8 mouse cellular contexts compared by ENCODE assay signal in genomic region chr5:38260107-38260682, GRCm38 (mm10). TPM values are rescaled to one million over a fixed set of nuclear protein-coding genes. Genes with fewer than 3 reads are reported as not detected.
DNase-seq lines count a peak whose midpoint lies in the region; ATAC-seq and TF ChIP-seq lines count a peak whose summit lies in the region.

Gene Tmem128, plus strand, starts transcription at chr5:38260185.

- peak within 1 kb of the TSS; percentile 97 for H3K4me3 ChIP-seq in hindbrain, postnatal 0 days (ENCODE audit: low read length)
- H3K4me3 ChIP-seq in left cerebral cortex, adult 2 months, result peak within 1 kb of the TSS; percentile 89

- ATAC-seq in common myeloid progenitor, adult 5-6 weeks (replicated peaks; ENCODE audit: low read depth, poor library complexity, severe bottlenecking), result peak; percentile 79
- peak; percentile 84 for ATAC-seq in hindbrain, postnatal 0 days
- ATAC-seq in megakaryocyte, adult 5-6 weeks (ENCODE audit: poor library complexity, severe bottlenecking), result peak; percentile 95

- DNase-seq in adipocyte (ENCODE audit: low spot score), result peak; percentile 83
- DNase-seq in gastrocnemius, adult 8-10 months (ENCODE audit: low spot score in 2 of 2), result peak; percentile 30 to 32
- peak; percentile 83 for DNase-seq in hindbrain, postnatal 0 days (ENCODE audit: low spot score)
- DNase-seq in left cerebral cortex, adult 2 months (ENCODE audit: extremely low spot score in 1 of 2, low spot score in 2 of 2), result peak; percentile 73 to 74
- DNase-seq in right cerebral cortex, postnatal 10 days (ENCODE audit: low spot score in 2 of 2), result peak; percentile 72 to 74
- peak; percentile 48 to 49 for DNase-seq in urinary bladder, postnatal 36 days (ENCODE audit: low spot score in 2 of 2)

- under 1% methylated on average over 40 of the region's 40 CpGs for WGBS in hindbrain, postnatal 0 days

- 0 out of 2 replicates have a peak, but pooled peaks cover 7% of the 10 kb centered on the region for H3K4me1 ChIP-seq in hindbrain, postnatal 0 days (ENCODE audit: insufficient read depth, low read length)

- no peaks in the 10 kb centered on the region for H3K27me3 ChIP-seq in hindbrain, postnatal 0 days (ENCODE audit: insufficient read depth, low read length)

- no peaks in the 10 kb centered on the region for H3K9me3 ChIP-seq in hindbrain, postnatal 0 days (ENCODE audit: low read length)

- peak within 1 kb of the TSS; percentile 61 for H3K4me2 ChIP-seq in hindbrain, postnatal 0 days (ENCODE audit: low read depth, low read length)

- H3K36me3 ChIP-seq in hindbrain, postnatal 0 days (ENCODE audit: insufficient read depth, low read length), result peaks cover 17% of the 10 kb centered on the region

- peak within 1 kb of the TSS; percentile 81 for H3K27ac ChIP-seq in hindbrain, postnatal 0 days
- H3K27ac ChIP-seq in left cerebral cortex, adult 2 months, result peak within 1 kb of the TSS; percentile 95

- no peak for TF ChIP-seq CTCF in hindbrain, postnatal 0 days (IDR thresholded peaks at IDR 0.05; ENCODE audit: low read depth)
- no peak for TF ChIP-seq CTCF in left cerebral cortex, adult 2 months (IDR thresholded peaks at IDR 0.05)

- intact Hi-C loops in left cerebral cortex, adult 2 months (cut with DNase I), result no loop called here

- peak within 1 kb of the TSS; percentile 80 for H3K9ac ChIP-seq in hindbrain, postnatal 0 days (replicated peaks; ENCODE audit: low read length)

RNA-seq across cellular contexts. Expression of gene Tmem128, which starts in this region (rescaled TPM):
- total RNA-seq in common myeloid progenitor, adult 5-6 weeks (2017), result 23.5 and 25.8 TPM in 2 replicates
- 1 to 10 TPM; 6.7 to 8.2 (median 7.1) TPM for total RNA-seq in gastrocnemius, adult 8-10 months (2022)
- 78.4 and 105 TPM in 2 replicates for total RNA-seq in hindbrain, postnatal 0 days (2014; rRNA removed)
- 108 and 114 TPM in 2 replicates for polyA plus RNA-seq in hindbrain, postnatal 0 days (2015; fragmentation: Nextera tagmentation; extraction: Ambion mirVana)
- total RNA-seq in left cerebral cortex, adult 2 months (2021), result 10 to 100 TPM; 30.1 to 34.1 TPM
- 95.8 and 96.8 TPM in 2 replicates for total RNA-seq in megakaryocyte, adult 5-6 weeks (2015)
- 32.3 and 34.5 TPM in 2 replicates for total RNA-seq in megakaryocyte, adult 5-6 weeks (2017)

Comparison
In these comparisons a context has a peak if more than half of its experiments do, and no peak if none do; other contexts are left out.
1. Peak in every context shown above with its lines: DNase-seq, ATAC-seq, H3K4me3 ChIP-seq and H3K27ac ChIP-seq.
2. DNase-seq: peak in every context shown above with its lines; median percentile 83 in adipocyte; 83 in hindbrain, postnatal 0 days; 74 in left cerebral cortex, adult 2 months; 73 in right cerebral cortex, postnatal 10 days; 48 in urinary bladder, postnatal 36 days; 31 in gastrocnemius, adult 8-10 months.